Mouse (Mus musculus): ENCODE measurements around the gene Ankrd13a. TPM values are rescaled to one million over a fixed set of nuclear protein-coding genes. Genes with fewer than 3 reads are reported as not detected.

Ankrd13a gene
- polyA plus RNA-seq, 1 experiment: 99.2 TPM

DNA sequence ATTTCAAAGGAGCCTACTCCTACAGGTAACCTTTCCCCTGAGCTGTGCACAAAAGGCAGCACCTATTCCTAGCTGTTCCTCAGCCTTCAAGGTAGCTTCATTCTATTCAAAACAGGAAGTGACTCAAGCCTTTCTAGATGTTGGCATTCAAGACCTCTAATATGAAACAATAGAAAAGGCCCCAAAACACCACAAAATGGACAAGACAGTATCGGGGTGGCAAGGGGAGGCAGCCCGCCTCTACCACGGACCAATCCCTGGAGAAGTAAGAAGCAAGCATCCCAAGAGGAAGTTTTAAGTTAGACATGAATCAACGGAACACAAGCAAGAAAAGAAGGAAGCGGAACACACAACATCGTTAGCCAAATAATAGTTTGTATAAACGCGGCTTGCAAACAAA is 2.7 kb upstream of the Ankrd13a start:
- TF ChIP-seq CTCF (IDR thresholded peaks at IDR 0.05; ENCODE audit: control insufficient read depth, insufficient read depth, low read length) (no peak), POLR2A (IDR thresholded peaks at IDR 0.05; ENCODE audit: borderline replicate concordance, control insufficient read depth, low read depth, low read length) (no peak)
- Histone ChIP-seq H3K4me3 (replicated peaks; ENCODE audit: control insufficient read depth, low read depth, low read length) (peak overlapping the region; percentile 88), H3K27ac (ENCODE audit: control insufficient read depth, insufficient read depth, low read depth, low read length, poor library complexity) (peak overlapping the region; percentile 59; the same call in 1 of the 2 replicates), H3K4me1 (ENCODE audit: control insufficient read depth, insufficient read depth, low read length) (peaks cover 5% of the 10 kb centered on the region)
- WGBS: under 1% methylated on average over 8 of the region's 8 CpGs

DNA sequence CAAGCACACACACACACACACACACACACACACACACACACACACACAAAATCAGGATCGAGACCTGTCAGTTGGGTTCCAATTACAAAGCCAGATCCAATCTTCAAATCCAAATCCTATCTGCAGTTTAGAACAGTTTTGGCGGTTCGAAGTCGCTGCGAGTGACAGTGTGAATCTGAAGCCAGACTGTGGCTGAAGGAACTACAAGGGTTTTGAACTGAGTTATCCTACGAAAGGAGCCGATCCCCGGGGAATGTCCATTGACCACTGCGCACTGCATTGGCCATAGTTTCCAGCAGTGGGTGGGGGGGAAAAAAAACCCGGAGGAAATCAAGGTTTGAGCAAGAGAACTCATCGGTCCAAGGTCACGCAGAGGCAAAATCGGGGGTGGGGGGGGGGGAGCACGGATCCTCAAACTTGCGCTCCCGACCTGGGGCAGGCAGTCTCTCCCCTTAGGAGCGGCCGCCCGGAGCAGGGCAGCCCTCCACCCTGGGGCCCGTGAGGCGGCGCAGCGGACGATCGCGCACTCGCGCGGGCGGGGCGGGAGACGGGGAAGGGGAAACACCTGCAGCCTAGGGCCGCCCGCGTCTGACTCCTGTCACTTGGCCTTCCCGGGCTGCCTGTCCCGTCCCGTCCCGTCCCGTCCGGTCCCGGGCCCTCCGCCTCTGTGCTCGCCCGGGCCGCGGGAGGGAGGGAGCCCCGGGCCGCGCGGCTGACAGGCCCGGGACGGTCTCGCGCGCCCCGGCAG is 1.8 kb upstream of the Ankrd13a start:
- Histone ChIP-seq H3K4me1 (ENCODE audit: control insufficient read depth, insufficient read depth, low read length) (peaks cover 5% of the 10 kb centered on the region), H3K27ac (ENCODE audit: control insufficient read depth, insufficient read depth, low read depth, low read length, poor library complexity) (peak overlapping the region; percentile 98), H3K4me3 (replicated peaks; ENCODE audit: control insufficient read depth, low read depth, low read length) (peak overlapping the region; percentile 88)
- TF ChIP-seq CTCF (IDR thresholded peaks at IDR 0.05; ENCODE audit: control insufficient read depth, insufficient read depth, low read length) (no peak), POLR2A (IDR thresholded peaks at IDR 0.05; ENCODE audit: borderline replicate concordance, control insufficient read depth, low read depth, low read length) (no peak)
- under 1% methylated on average over 54 of the region's 57 CpGs for WGBS

DNA sequence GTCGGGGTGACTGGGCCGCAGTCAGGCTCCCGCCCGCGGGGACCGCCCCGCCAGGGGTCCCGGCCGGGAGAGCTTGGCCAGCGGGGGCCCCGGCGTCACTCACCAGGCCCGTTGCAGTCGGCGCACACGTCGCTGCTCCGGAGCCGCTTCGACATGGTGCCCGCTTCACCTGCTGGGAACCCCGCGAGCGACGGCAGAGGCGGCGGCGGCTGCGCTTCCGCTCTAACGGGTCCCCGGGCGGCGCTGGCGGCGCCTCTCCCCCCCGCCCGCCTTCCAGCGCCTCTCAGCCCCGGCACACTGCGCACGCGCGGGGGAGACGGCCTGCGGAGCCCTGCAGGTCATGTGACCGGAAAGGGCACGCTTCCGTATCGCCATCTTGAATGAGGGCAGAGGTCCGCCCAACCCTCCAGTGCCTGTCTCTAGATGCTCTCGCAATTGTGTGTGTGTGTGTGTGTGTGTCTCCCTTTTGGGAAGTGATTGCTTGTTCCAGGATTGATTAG is 1.2 kb upstream of the Ankrd13a start:
- H3K4me1 ChIP-seq (ENCODE audit: control insufficient read depth, insufficient read depth, low read length): peaks cover 8% of the 10 kb centered on the region
- peak overlapping the region; percentile 98 for H3K27ac ChIP-seq (ENCODE audit: control insufficient read depth, insufficient read depth, low read depth, low read length, poor library complexity)
- TF ChIP-seq CTCF (IDR thresholded peaks at IDR 0.05; ENCODE audit: control insufficient read depth, insufficient read depth, low read length): no peak
- TF ChIP-seq POLR2A (IDR thresholded peaks at IDR 0.05; ENCODE audit: borderline replicate concordance, control insufficient read depth, low read depth, low read length): peak; percentile 52; the same call in 1 of the 2 replicates
- WGBS: 0% methylated on average over 52 of the region's 52 CpGs
- H3K4me3 ChIP-seq (replicated peaks; ENCODE audit: control insufficient read depth, low read depth, low read length): peak overlapping the region; percentile 91

DNA sequence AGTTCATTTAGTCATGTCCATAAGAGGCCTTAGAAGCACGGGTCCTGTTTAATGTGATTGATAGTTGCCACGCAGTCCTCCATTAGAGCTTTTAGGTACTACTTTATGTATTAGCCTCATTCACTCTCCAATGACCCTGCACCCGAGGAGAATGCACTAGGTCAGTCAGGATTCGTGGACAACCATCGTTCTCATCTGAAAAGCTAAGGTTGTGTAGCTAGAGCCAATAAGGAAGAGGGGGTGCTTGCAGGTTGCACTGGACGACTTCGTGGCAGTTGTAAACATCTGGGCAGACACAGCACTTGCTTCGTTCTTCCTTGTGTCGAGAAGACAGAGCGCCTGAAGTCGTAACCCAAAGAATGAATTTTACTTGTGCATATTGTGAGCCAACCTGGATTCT is 697 bp upstream of the Ankrd13a start:
- under 1% methylated on average over 11 of the region's 11 CpGs for WGBS

DNA sequence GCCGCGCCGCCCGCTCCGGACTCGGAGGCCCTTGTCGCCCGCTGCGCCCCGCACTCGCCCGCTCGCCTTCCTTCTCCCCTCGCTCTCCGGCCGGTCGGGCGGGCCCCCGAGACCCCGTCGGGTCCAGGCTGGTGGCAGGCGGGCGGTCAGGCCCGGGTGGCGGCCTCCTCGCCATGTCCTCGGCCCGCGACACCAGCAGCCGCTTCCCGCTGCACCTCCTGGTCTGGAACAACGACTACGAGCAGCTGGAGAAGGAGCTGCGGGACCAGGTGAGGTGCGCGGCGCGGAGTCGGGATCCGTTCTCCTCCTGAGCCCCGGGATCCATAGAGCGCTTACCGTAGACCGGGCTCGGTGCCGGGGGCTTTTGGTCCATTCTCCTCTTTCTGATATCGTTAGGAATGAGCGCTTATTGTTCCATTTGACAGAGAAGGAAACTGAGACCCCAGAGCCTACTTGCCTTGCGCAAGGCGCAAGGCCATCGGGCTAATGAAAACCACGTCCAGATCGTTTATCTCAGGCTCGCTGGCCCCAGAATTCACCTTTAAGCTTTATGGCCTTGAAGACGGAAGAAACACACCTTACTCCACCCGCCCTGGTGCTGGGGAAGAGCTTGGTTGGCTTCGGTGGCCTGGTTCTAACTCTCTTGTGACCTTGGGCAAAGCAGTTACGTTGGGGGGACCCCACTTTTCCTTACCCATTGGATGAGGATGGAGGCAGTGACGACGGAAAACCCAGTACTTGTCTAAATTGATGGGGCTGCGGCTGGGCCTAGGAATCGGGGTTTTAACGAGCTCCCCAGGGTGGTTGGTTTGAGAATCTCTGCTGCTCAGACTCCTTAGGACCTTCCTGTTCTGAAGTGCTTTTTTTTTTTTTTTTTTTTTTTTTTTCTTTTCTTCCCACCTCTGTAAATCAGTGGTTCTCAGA is 841 bp downstream of the Ankrd13a start, which contains the start of gene Git2:
Git2 (minus strand) TSS at position 462 of the 924 bp plus-strand sequence.
- Histone ChIP-seq H3K4me3 (replicated peaks; ENCODE audit: control insufficient read depth, low read depth, low read length) (peak within 1 kb of the TSS; percentile 91), H3K4me1 (ENCODE audit: control insufficient read depth, insufficient read depth, low read length) (peaks cover 10% of the 10 kb centered on the region), H3K27ac (ENCODE audit: control insufficient read depth, insufficient read depth, low read depth, low read length, poor library complexity) (peak within 1 kb of the TSS; percentile 92)
- WGBS: under 1% methylated on average over 53 of the region's 63 CpGs
- TF ChIP-seq CTCF (IDR thresholded peaks at IDR 0.05; ENCODE audit: control insufficient read depth, insufficient read depth, low read length) (no peak), POLR2A (IDR thresholded peaks at IDR 0.05; ENCODE audit: borderline replicate concordance, control insufficient read depth, low read depth, low read length) (0 out of 2 replicates have a peak, but pooled peaks have one; percentile 14)

More for the DNA sequence above, 697 bp upstream of the Ankrd13a start:
- peak overlapping the region; percentile 91 for H3K4me3 ChIP-seq (replicated peaks; ENCODE audit: control insufficient read depth, low read depth, low read length)
- H3K4me1 ChIP-seq (ENCODE audit: control insufficient read depth, insufficient read depth, low read length): peaks cover 8% of the 10 kb centered on the region
- peak overlapping the region; percentile 92 for H3K27ac ChIP-seq (ENCODE audit: control insufficient read depth, insufficient read depth, low read depth, low read length, poor library complexity)
- TF ChIP-seq CTCF (IDR thresholded peaks at IDR 0.05; ENCODE audit: control insufficient read depth, insufficient read depth, low read length) (no peak), POLR2A (IDR thresholded peaks at IDR 0.05; ENCODE audit: borderline replicate concordance, control insufficient read depth, low read depth, low read length) (no peak)

DNA sequence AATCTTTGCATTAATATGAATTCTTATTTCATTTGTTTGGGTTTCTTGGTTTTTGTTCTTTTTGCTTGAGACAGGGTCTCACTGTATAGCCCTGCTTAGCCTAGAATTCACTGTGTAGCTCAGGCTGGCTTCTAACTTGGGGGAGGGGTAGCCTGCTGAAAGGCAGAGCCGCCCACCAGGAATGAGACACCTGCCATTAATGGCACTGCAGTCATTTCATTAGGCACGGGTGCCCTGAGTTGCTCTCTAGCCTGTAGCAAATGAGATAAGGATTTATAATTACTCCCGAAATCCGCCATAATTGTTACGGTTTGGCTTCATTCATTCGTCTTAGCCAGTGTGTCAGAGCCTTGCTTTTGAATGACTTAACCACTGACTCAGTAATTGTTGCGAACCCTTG is 1.7 kb downstream of the Ankrd13a start:
- WGBS: 10% methylated on average over 7 of the region's 7 CpGs
- H3K4me1 ChIP-seq (ENCODE audit: control insufficient read depth, insufficient read depth, low read length): peaks cover 15% of the 10 kb centered on the region
- peak overlapping the region; percentile 52 for H3K4me3 ChIP-seq (replicated peaks; ENCODE audit: control insufficient read depth, low read depth, low read length)
- no peak for TF ChIP-seq POLR2A (IDR thresholded peaks at IDR 0.05; ENCODE audit: borderline replicate concordance, control insufficient read depth, low read depth, low read length)
- no peak for TF ChIP-seq CTCF (IDR thresholded peaks at IDR 0.05; ENCODE audit: control insufficient read depth, insufficient read depth, low read length)
- no peak overlapping the region for H3K27ac ChIP-seq (ENCODE audit: control insufficient read depth, insufficient read depth, low read depth, low read length, poor library complexity)

DNA sequence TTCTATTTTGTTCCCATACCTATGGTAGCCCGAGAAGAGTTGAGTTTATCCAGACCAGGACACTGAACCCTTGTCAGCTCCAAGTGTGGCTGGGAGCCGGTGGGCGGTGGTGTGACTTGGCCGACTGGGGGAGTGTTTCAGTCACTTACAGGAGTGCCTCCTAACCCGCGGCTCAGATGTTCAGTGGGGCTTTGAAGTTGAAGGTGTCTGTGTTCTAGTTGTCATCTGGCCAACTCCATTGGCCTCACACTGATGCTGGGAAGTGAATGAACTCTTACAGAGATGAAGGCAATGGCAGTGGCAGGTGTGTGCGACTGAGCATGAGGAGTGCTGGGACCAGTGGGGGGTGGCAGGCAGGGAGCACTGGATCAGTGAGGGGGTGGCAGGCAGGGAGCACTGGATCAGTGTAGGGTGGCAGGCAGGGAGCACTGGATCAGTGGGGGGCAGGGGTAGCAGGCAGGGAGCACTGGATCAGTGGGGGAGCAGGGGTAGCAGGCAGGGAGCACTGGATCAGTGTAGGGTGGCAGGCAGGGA is 5.5 kb downstream of the Ankrd13a start:
- peak overlapping the region; percentile 62; the same call in 1 of the 2 replicates for H3K27ac ChIP-seq (ENCODE audit: control insufficient read depth, insufficient read depth, low read depth, low read length, poor library complexity)
- TF ChIP-seq CTCF (IDR thresholded peaks at IDR 0.05; ENCODE audit: control insufficient read depth, insufficient read depth, low read length) (no peak), POLR2A (IDR thresholded peaks at IDR 0.05; ENCODE audit: borderline replicate concordance, control insufficient read depth, low read depth, low read length) (no peak)
- WGBS: 28% methylated on average over 7 of the region's 7 CpGs
- peaks cover 28% of the 10 kb centered on the region for H3K4me1 ChIP-seq (ENCODE audit: control insufficient read depth, insufficient read depth, low read length)
- no peak overlapping the region for H3K4me3 ChIP-seq (replicated peaks; ENCODE audit: control insufficient read depth, low read depth, low read length)
